Mouse (Mus musculus) liver, adult 2 months (tissue): Measurements from ENCODE around the gene Nr1h2. TPM values are rescaled to one million over a fixed set of nuclear protein-coding genes. Genes with fewer than 3 reads are reported as not detected.

Experiments
- DNase-seq: peaks from one replicate; pipeline ENCODE4 v3.0.0-alpha.2; 2011; ENCODE audit warnings: low read depth, low spot score; ENCODE audit errors: extremely low read depth
- H3K27ac ChIP-seq: fragments of 200-500 bp; replicated peaks from 2 replicates; pipeline ENCODE4 v1.5.1; 2012; ENCODE audit warnings: low read depth, mild to moderate bottlenecking, control low read depth, inconsistent platforms, low read length; ENCODE audit not compliant: insufficient read depth
- H3K27me3 ChIP-seq: fragments of 200-500 bp; 2 replicates; pipeline ENCODE4 v1.6.1; 2012; ENCODE audit warnings: mild to moderate bottlenecking, moderate library complexity, low read length, inconsistent platforms; ENCODE audit not compliant: control insufficient read depth, insufficient read depth
- H3K36me3 ChIP-seq: fragments of 200-500 bp; 2 replicates; pipeline ENCODE4 v1.6.1; 2012; ENCODE audit warnings: low read length, inconsistent platforms; ENCODE audit not compliant: control insufficient read depth, insufficient read depth
- H3K4me1 ChIP-seq: fragments of 200-500 bp; 2 replicates; pipeline ENCODE4 v1.6.1; 2011; ENCODE audit warnings: low read length; ENCODE audit not compliant: control insufficient read depth, insufficient read depth
- H3K4me3 ChIP-seq: fragments of 200-500 bp; 2 replicates; pipeline ENCODE4 v1.5.1; 2011; ENCODE audit warnings: low read depth, mild to moderate bottlenecking, control low read depth, low read length, moderate library complexity; ENCODE audit not compliant: insufficient read depth
- H3K79me2 ChIP-seq: fragments of 200-500 bp; 2 replicates; pipeline ENCODE4 v1.6.1; 2012; ENCODE audit warnings: inconsistent platforms, mild to moderate bottlenecking, low read length, moderate library complexity; ENCODE audit not compliant: control insufficient read depth, insufficient read depth
- H3K9ac ChIP-seq: fragments of 200-500 bp; 2 replicates; pipeline ENCODE4 v1.6.1; 2012; ENCODE audit warnings: low read depth, mild to moderate bottlenecking, control low read depth, inconsistent platforms, low read length
- CTCF ChIP-seq: fragments of 200-500 bp; IDR thresholded peaks from 2 replicates; pipeline ENCODE4 v1.5.1; 2011; ENCODE audit warnings: low read depth, low read length, control low read depth
- POLR2A ChIP-seq: fragments of 200-500 bp; IDR thresholded peaks from 2 replicates; pipeline ENCODE4 v1.6.1; 2011; ENCODE audit warnings: low read length, control low read depth; ENCODE audit not compliant: insufficient read depth; ENCODE audit errors: extremely low read depth
- WGBS: fragments of 180-500 bp; shearing (Covaris S2); methylation state at CpG from one replicate; pipeline ENCODE4 v1.1.7; 2018; 5-methylcytosine and 5-hydroxymethylcytosine counted together
- polyA plus RNA-seq: library from polyadenylated mRNA; depleted of rRNA; stranded (reverse); fragments of >200 nt; gene quantifications from 2 replicates; pipeline ENCODE4 v1.2.3, GENCODE M21; 2012
- total RNA-seq: library from RNA; depleted of rRNA; stranded (reverse); fragments of >200 nt; gene quantifications from 2 replicates; pipeline ENCODE4 v1.2.3, GENCODE M21; 2014

Gene Nr1h2
- total and polyA plus RNA-seq, 2 experiments, result 21.6 to 80.3 TPM

GRCm38 (mm10) chr7:44589149-44589548 is 35.4 kb upstream of the Nr1h2 start:
- peaks cover 3% of the 10 kb centered on the region; the same call in 1 of the 2 replicates for H3K4me1 ChIP-seq
- H3K4me3 ChIP-seq, result peak overlapping the region; percentile 52
- no peaks in the 10 kb centered on the region for H3K79me2 ChIP-seq
- H3K36me3 ChIP-seq, result no peaks in the 10 kb centered on the region
- no peak for TF ChIP-seq POLR2A
- no peak for TF ChIP-seq CTCF
- H3K9ac ChIP-seq, result peak overlapping the region; percentile 32; the same call in 1 of the 2 replicates
- peaks cover 6% of the 10 kb centered on the region; the same call in 1 of the 2 replicates for H3K27me3 ChIP-seq
- DNase-seq, result peak; percentile 73
- no peak overlapping the region for H3K27ac ChIP-seq
- 1% methylated on average over 33 of the region's 33 CpGs for WGBS

- H3K4me3 ChIP-seq, result no peak overlapping the region
- WGBS, result 20% methylated on average over 12 of the region's 12 CpGs
- no peak for TF ChIP-seq CTCF
- TF ChIP-seq POLR2A, result no peak
- no peaks in the 10 kb centered on the region for H3K36me3 ChIP-seq
- H3K4me1 ChIP-seq, result peaks cover 3% of the 10 kb centered on the region; the same call in 1 of the 2 replicates
- no peak overlapping the region for H3K9ac ChIP-seq
- no peaks in the 10 kb centered on the region for H3K79me2 ChIP-seq
- no peak overlapping the region for H3K27ac ChIP-seq
- H3K27me3 ChIP-seq, result peaks cover 6% of the 10 kb centered on the region; the same call in 1 of the 2 replicates
- DNase-seq, result no peak
These were observed 34.6 kb upstream of the Nr1h2 start for GRCm38 (mm10) chr7:44588338-44588737.

- TF ChIP-seq POLR2A (no peak), CTCF (no peak)
- Histone ChIP-seq H3K9ac (no peak overlapping the region), H3K79me2 (no peaks in the 10 kb centered on the region), H3K4me1 (peaks cover 3% of the 10 kb centered on the region; the same call in 1 of the 2 replicates), H3K36me3 (no peaks in the 10 kb centered on the region), H3K4me3 (no peak overlapping the region), H3K27me3 (peaks cover 6% of the 10 kb centered on the region; the same call in 1 of the 2 replicates), H3K27ac (no peak overlapping the region)
- DNase-seq, result no peak
- WGBS, result 57% methylated on average over 6 of the region's 6 CpGs
These were observed 33.9 kb upstream of the Nr1h2 start for GRCm38 (mm10) chr7:44587676-44588075.

- Histone ChIP-seq H3K9ac (no peak overlapping the region), H3K36me3 (no peaks in the 10 kb centered on the region), H3K4me3 (no peak overlapping the region), H3K4me1 (peaks cover 3% of the 10 kb centered on the region; the same call in 1 of the 2 replicates), H3K79me2 (no peaks in the 10 kb centered on the region), H3K27me3 (peaks cover 10% of the 10 kb centered on the region; the same call in 1 of the 2 replicates), H3K27ac (no peak overlapping the region)
- WGBS, result 4% methylated on average over 18 of the region's 18 CpGs
- no peak for DNase-seq
- TF ChIP-seq CTCF, result no peak
- TF ChIP-seq POLR2A, result no peak
These were observed 33.2 kb upstream of the Nr1h2 start for GRCm38 (mm10) chr7:44586930-44587329.

- Histone ChIP-seq H3K36me3 (no peaks in the 10 kb centered on the region), H3K79me2 (no peaks in the 10 kb centered on the region), H3K27me3 (peaks cover 10% of the 10 kb centered on the region; the same call in 1 of the 2 replicates), H3K27ac (no peak overlapping the region), H3K4me3 (no peak overlapping the region), H3K9ac (no peak overlapping the region), H3K4me1 (peaks cover 3% of the 10 kb centered on the region; the same call in 1 of the 2 replicates)
- no peak for DNase-seq
- WGBS, result 17% methylated on average over 19 of the region's 19 CpGs
- no peak for TF ChIP-seq CTCF
- no peak for TF ChIP-seq POLR2A
These were observed 32.8 kb upstream of the Nr1h2 start for GRCm38 (mm10) chr7:44586518-44586917.

- no peaks in the 10 kb centered on the region for H3K79me2 ChIP-seq
- TF ChIP-seq POLR2A, result no peak
- no peak for TF ChIP-seq CTCF
- peaks cover 3% of the 10 kb centered on the region; the same call in 1 of the 2 replicates for H3K4me1 ChIP-seq
- peaks cover 10% of the 10 kb centered on the region; the same call in 1 of the 2 replicates for H3K27me3 ChIP-seq
- DNase-seq, result no peak
- no peak overlapping the region for H3K4me3 ChIP-seq
- WGBS, result 98% methylated on average over 6 of the region's 6 CpGs
- no peak overlapping the region for H3K27ac ChIP-seq
- H3K36me3 ChIP-seq, result no peaks in the 10 kb centered on the region
- no peak overlapping the region for H3K9ac ChIP-seq
These were observed 31.9 kb upstream of the Nr1h2 start for GRCm38 (mm10) chr7:44585606-44586005.
